Mouse (Mus musculus) cerebellum, postnatal 10 days (tissue): Measurements from ENCODE around the gene Stx1a.
A peak's percentile ranks its signal among the peaks of the same experiment; 100 is the strongest.

Source experiments
- DNase-seq, 2 experiments: peaks; one replicate each; pipeline ENCODE4 v3.0.0; 2021; ENCODE audit warnings: mixed read lengths in 2 of 2

Stx1a gene

GRCm38 (mm10) chr5:135008671-135009589, 14.4 kb upstream of the Stx1a start, which contains the start of gene Abhd11:
Gene Abhd11 (plus strand): TSS chr5:135009152.
- peak; percentile 97 to 99 for DNase-seq

GRCm38 (mm10) chr5:135009590-135010319, 13.5 kb upstream of the Stx1a start:
- DNase-seq = peak; percentile 90

GRCm38 (mm10) chr5:135010320-135010709, 13.0 kb upstream of the Stx1a start:
- no peak for DNase-seq

- peak in 1 of 2 experiments; percentile 32 for DNase-seq
Observed at GRCm38 (mm10) chr5:135010841-135011743, 12.2 kb upstream of the Stx1a start.

GRCm38 (mm10) chr5:135011809-135012613, 11.3 kb upstream of the Stx1a start:
- peak; percentile 54 to 62 for DNase-seq

- peak; percentile 90 to 94 for DNase-seq
Observed at GRCm38 (mm10) chr5:135012671-135013441, 10.4 kb upstream of the Stx1a start.

- DNase-seq = peak; percentile 95 to 96
Observed at GRCm38 (mm10) chr5:135015497-135015896, 7.8 kb upstream of the Stx1a start.

GRCm38 (mm10) chr5:135016224-135016759, 7.0 kb upstream of the Stx1a start:
- DNase-seq = no peak

- DNase-seq = peak; percentile 99 to 100
Observed at GRCm38 (mm10) chr5:135021814-135022213, 1.5 kb upstream of the Stx1a start.

- no peak for DNase-seq
Observed at GRCm38 (mm10) chr5:135024665-135025224, 1.5 kb downstream of the Stx1a start.

- no peak for DNase-seq
Observed at GRCm38 (mm10) chr5:135025899-135026298, 2.6 kb downstream of the Stx1a start.

- peak; percentile 79 to 80 for DNase-seq
Observed at GRCm38 (mm10) chr5:135029007-135029854, 5.9 kb downstream of the Stx1a start.

- DNase-seq = no peak
Observed at GRCm38 (mm10) chr5:135032581-135032980, 9.3 kb downstream of the Stx1a start.

GRCm38 (mm10) chr5:135034593-135034992, 11.3 kb downstream of the Stx1a start:
- no peak for DNase-seq

- DNase-seq = no peak
Observed at GRCm38 (mm10) chr5:135035608-135036359, 12.5 kb downstream of the Stx1a start.

GRCm38 (mm10) chr5:135037946-135038345, 14.7 kb downstream of the Stx1a start:
- DNase-seq = no peak

GRCm38 (mm10) chr5:135039541-135039940, 16.3 kb downstream of the Stx1a start:
- DNase-seq = no peak

- no peak for DNase-seq
Observed at GRCm38 (mm10) chr5:135040059-135040458, 16.8 kb downstream of the Stx1a start.
